Mouse (Mus musculus) erythroblast, adult 5-6 weeks (primary cell): ENCODE data around the gene Nell2. TPM values are rescaled to one million over a fixed set of nuclear protein-coding genes. Genes with fewer than 3 reads are reported as not detected.

Experiments
- total RNA-seq, 2 experiments: library from RNA; stranded (forward) in 1 of 2; stranded (reverse) in 1 of 2; fragments of 150-400 nt in 1 of 2; fragments of 200-764, 138-1000 nt in 1 of 2; gene quantifications; 2 replicates each; pipeline versions ENCODE4 v1.2.3 to v1.2.4; 2015 to 2017; ENCODE audit warnings: low replicate concordance in 2 of 2

Nell2 gene
- total RNA-seq, 2 experiments from 2014 or later, result not detected

Other genes starting within 250 kb of the Nell2 start
- gene Dbx2, start 127.4 kb upstream of the Nell2 start, total RNA-seq (2015; ENCODE audit: low replicate concordance), result not detected in 2 replicates
- gene Dbx2, start 127.4 kb upstream of the Nell2 start, total RNA-seq (2017; ENCODE audit: low replicate concordance), result not detected in 2 replicates